Mouse (Mus musculus) cerebral cortex, adult 2 months (tissue): ENCODE data around the gene Prr27.

Experiments
- WGBS: fragments of 180-500 bp; shearing (Covaris S2); methylation state at CpG from one replicate; pipeline ENCODE4 v1.1.7; 2018; 5-methylcytosine and 5-hydroxymethylcytosine counted together

Gene Prr27

DNA sequence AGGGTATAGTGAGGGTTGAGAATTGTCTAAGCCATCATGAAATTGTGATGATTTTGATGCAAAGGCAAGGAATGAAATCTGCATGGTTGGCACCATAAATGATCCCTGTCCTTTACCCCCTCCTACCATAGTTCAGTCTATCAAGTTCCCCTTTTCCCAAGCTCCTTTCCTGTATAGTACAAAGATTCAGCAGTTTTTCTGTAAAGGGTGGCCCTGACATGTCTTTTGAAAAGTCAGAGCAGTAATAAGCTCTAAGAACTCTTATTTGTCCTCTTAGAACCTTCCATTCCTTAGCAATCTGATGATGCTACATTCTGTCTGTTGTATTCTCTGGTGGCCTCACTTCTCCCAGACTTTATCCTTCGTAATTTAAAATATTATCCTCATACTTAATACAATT, at the start of gene Prr27:
Prr27 (plus strand) TSS at position 301 of the 400 bp plus-strand sequence.
- 63% methylated on average over 1 of the region's 1 CpGs for WGBS

DNA sequence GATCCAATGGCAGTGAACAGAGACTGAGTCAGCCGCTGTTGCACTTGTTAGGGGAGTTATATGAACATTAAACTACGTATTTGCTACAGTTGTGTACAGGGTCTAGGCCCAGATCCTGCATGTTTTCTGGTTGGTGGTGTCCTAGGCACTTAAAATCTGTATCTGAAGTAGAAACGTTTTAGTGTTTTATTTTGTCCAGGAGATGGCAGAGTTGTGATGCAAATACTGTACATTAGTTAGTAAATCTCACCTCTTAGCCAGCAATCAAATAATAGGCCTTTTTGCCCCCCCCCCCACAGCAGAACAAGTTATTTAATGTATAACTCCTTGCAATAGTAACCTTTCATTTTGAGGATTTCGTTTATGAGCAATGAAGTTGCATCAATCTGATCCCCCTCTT, 42.8 kb upstream of the Prr27 start:
- WGBS = 50% methylated on average over 4 of the region's 4 CpGs

DNA sequence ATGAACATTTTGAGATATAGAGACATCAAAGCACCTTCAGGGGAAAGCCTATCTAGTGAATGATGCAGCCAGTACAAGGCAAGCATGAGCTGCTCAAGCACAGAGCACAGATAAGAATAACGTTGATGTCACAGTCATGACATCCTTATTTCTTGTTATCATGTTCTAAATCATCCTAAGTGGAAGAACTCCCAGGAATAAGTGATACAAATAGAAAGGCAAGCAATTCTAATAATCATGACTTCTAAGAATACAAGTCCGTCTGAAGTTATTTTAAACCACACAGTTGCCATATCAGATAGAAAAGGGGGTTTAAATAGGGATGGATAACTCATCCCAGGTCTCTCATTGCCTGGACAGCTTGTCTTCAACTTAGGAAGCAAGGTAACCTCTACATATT, 17.7 kb upstream of the Prr27 start, which contains the start of gene Csn1s2b:
Csn1s2b (plus strand) TSS at position 301 of the 400 bp plus-strand sequence.
- 76% methylated on average over 2 of the region's 2 CpGs for WGBS

DNA sequence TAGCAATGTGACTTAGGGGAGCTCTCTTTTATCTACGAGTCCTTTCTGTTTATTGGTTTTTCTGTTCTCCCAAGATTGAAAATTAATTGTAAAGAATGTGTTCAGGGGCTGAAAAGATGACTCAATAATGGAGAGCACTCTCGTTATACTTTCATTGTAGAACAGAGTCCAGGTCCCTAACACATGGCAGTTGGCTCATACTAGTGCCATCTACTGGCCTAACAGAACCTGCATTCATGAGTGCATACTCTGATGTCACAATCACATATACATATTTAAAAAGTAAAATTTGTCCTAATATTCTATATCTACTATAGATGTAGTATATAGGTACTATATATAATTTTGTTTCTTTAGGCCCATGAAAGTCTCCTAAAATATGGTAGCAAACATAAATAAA, 16.2 kb upstream of the Prr27 start:
- 55% methylated on average over 2 of the region's 2 CpGs for WGBS

DNA sequence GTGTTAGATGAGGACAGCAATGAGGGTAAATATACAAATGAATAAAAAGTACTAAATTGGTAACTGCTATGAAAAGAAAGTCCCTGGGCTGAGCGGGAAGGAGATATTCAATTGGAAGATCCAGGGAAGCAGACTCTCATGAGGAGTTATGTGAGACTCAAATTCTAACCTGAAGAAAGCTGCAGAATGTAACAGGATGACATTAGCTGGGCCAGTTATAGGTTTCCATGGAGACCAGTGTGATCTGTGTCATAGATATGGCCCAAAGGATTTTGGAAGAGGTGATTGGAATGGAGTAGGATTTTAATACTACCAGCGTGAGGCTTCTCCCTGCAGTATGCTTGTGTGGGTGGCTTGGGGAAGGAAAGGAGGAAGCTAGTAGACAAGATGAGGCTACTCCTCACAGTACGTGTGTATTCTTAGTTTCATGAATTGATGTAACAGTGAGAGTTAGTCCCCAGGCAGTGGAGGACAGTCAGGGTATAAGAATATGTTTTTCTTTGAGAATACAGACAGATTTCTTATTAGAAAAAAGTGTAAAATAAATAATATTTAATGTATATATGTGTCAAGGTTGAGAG, 29.7 kb downstream of the Prr27 start:
- WGBS = 46% methylated on average over 3 of the region's 3 CpGs

DNA sequence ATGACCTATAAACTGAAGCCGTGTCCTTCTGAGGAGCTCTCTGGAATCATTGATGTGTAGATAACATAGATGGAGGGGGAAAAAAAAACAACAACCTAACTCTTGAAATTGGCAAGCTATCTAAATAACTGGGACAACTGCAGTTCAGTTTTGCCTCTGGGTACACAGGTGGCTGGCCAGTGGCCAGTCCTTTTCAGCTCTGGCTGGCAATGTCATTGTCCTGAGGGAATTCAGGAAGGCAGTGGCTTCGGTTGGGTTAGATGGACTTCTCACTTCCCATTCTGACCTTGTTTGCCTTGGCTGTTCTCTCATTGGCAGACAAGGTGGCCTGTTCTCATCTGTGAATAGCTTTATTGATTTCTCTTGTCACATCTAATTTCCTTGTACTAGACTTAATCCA, 44.6 kb downstream of the Prr27 start:
- WGBS = 60% methylated on average over 2 of the region's 2 CpGs

DNA sequence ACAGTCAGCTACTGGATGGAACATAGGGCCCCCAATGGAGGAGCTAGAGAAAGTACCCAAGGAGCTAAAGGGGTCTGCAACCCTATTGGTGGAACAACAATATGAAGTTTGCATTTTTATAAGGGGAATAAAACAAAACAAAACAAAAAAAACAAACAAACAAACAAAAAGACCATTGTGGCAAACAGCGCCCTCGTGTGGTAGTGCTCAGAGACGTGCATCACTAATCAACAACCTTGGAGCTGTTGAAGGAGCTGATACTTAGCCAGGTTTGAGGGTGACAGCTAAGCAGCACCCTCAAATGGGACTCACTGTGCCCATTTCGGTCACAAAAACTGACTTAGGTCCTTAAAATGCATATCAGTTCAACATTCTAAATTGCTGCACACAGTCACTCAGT, 45.9 kb downstream of the Prr27 start:
- WGBS = 48% methylated on average over 4 of the region's 4 CpGs

DNA sequence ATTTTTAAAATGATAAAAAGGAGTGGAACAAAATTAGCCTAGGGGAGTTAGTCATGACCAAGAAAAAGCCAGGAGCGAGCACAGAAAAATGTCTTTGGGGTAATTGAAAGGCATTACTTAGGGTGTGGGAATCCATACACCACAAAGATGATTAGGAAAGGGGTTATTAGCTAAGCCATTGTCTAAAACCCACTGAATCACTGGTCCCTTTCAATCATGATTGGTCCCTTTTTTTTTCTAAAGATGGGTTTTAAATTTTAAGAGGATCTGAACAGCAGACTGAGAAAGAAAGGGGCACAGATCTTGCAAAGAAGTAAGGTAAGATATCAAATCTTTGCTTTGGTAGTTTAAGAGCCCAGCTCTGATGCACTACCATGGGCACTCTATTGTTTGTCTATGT, 59.2 kb downstream of the Prr27 start, which contains the start of gene Odam:
Odam (plus strand) TSS at position 301 of the 400 bp plus-strand sequence.
- 91% methylated on average over 1 of the region's 1 CpGs for WGBS
